Comparison of ENCODE assay signal across 24 mouse cellular contexts in genomic region chr10:69568976-69569375, GRCm38 (mm10).
DNase-seq lines count a peak whose midpoint lies in the region; ATAC-seq lines count a peak whose summit lies in the region.
"Had no signal": no experiment of that assay in that cellular context is flagged by ENCODE, and none has a peak within 500 bp of the region (broad histone marks: within the 10 kb centered on the region; RNA-seq: fewer than 3 reads in every experiment).

No protein-coding gene starts in this region.

- H3K9ac ChIP-seq in heart, embryonic 12.5 days = no peak overlapping the region
- no peak overlapping the region for H3K9ac ChIP-seq in neural tube, embryonic 13.5 days
- H3K9ac ChIP-seq: forebrain, embryonic 13.5 days; hindbrain, embryonic 14.5 days had no signal

- peak; percentile 35 for DNase-seq in heart, adult 11 months
- DNase-seq in heart, postnatal 36 days = no peak
- no peak for DNase-seq in heart, adult 8-10 months (ENCODE audit: low spot score)
- no peak for DNase-seq in neural tube, embryonic 10.5 days (ENCODE audit: extremely low spot score, low spot score)
- no peak for DNase-seq in right cerebral cortex, postnatal 14 days
- DNase-seq: adrenal gland, postnatal 10 days; adrenal gland, postnatal 36 days; B cell, adult 2 months; cerebellum, adult 18-20 months; cerebellum, adult 9-10 months; cerebellum, postnatal 14 days; gastrocnemius, postnatal 25 days; heart, postnatal 4 days; kidney, adult 18-20 months had no signal

- intact Hi-C loops in heart, postnatal 36 days (cut with DNase I) = no loop called here

- no peaks in the 10 kb centered on the region for H3K36me3 ChIP-seq in heart, embryonic 12.5 days
- no peaks in the 10 kb centered on the region for H3K36me3 ChIP-seq in neural tube, embryonic 13.5 days
- H3K36me3 ChIP-seq: forebrain, embryonic 10.5 days had no signal

- no peak overlapping the region for H3K4me3 ChIP-seq in heart, embryonic 12.5 days
- no peak overlapping the region for H3K4me3 ChIP-seq in neural tube, embryonic 13.5 days
- H3K4me3 ChIP-seq: forebrain, embryonic 10.5 days; forebrain, embryonic 13.5 days had no signal

- peak overlapping the region; percentile 65; the same call in 1 of the 2 replicates for H3K27ac ChIP-seq in heart, embryonic 12.5 days (ENCODE audit: poor library complexity, severe bottlenecking)
- peak overlapping the region; percentile 46 for H3K27ac ChIP-seq in neural tube, embryonic 13.5 days (replicated peaks)
- H3K27ac ChIP-seq: forebrain, embryonic 10.5 days; forebrain, embryonic 13.5 days; hindbrain, embryonic 14.5 days; hindbrain, postnatal 0 days had no signal

- ATAC-seq in heart, embryonic 12.5 days (ENCODE audit: insufficient number of reproducible peaks, low FRiP score) = no peak
- no peak for ATAC-seq in neural tube, embryonic 13.5 days (ENCODE audit: low read depth)
- ATAC-seq: forebrain, embryonic 13.5 days; forebrain, embryonic 16.5 days; hindbrain, postnatal 0 days; inflammation-experienced regulatory T-cells, adult 6 months; intestine, embryonic 16.5 days had no signal

- H3K4me1 ChIP-seq in heart, embryonic 12.5 days (replicated peaks) = peaks cover 68% of the 10 kb centered on the region
- peaks cover 61% of the 10 kb centered on the region for H3K4me1 ChIP-seq in neural tube, embryonic 13.5 days (replicated peaks)

- WGBS in heart, embryonic 12.5 days = 81% methylated on average over 5 of the region's 5 CpGs
- 74% methylated on average over 5 of the region's 5 CpGs for WGBS in neural tube, embryonic 13.5 days

- H3K9me3 ChIP-seq in heart, embryonic 12.5 days (replicated peaks) = no peaks in the 10 kb centered on the region
- no peaks in the 10 kb centered on the region for H3K9me3 ChIP-seq in neural tube, embryonic 13.5 days
- H3K9me3 ChIP-seq: forebrain, embryonic 10.5 days; forebrain, embryonic 13.5 days had no signal

- H3K4me2 ChIP-seq in heart, embryonic 12.5 days = no peak overlapping the region
- no peak overlapping the region for H3K4me2 ChIP-seq in neural tube, embryonic 13.5 days
- H3K4me2 ChIP-seq: forebrain, embryonic 13.5 days; hindbrain, embryonic 14.5 days had no signal

- no peaks in the 10 kb centered on the region for H3K27me3 ChIP-seq in heart, embryonic 12.5 days (replicated peaks)
- no peaks in the 10 kb centered on the region for H3K27me3 ChIP-seq in neural tube, embryonic 13.5 days
- H3K27me3 ChIP-seq: CH12.LX; forebrain, embryonic 13.5 days had no signal
